Mouse (Mus musculus) stomach, embryonic 15.5 days (tissue): ENCODE measurements around the gene Psg26. TPM values are rescaled to one million over a fixed set of nuclear protein-coding genes. Genes with fewer than 3 reads are reported as not detected.
A peak's percentile ranks its signal among the peaks of the same experiment; 100 is the strongest.
"Not testable (repeated sequence)": the region's sequence is repeated elsewhere in the genome, so short reads cannot be mapped to it uniquely, and the experiment has no call there.

Experiments
- ATAC-seq: fragments of 200-750 bp; cut with Nextera tagmentation; 2 replicates; pipeline ENCODE4 v1.8.0; 2017; ENCODE audit warnings: low read depth, moderate number of reproducible peaks, moderate TSS enrichment; ENCODE audit not compliant: insufficient read depth, low FRiP score
- H3K27ac ChIP-seq: fragments of 300-500 bp; sonication (generic); 2 replicates; pipeline ENCODE4 v1.5.1; 2015; ENCODE audit warnings: mild to moderate bottlenecking, inconsistent platforms
- H3K27me3 ChIP-seq: fragments of 300-500 bp; sonication (generic); replicated peaks from 2 replicates; pipeline ENCODE4 v1.6.1; 2015; ENCODE audit warnings: inconsistent platforms
- H3K36me3 ChIP-seq: fragments of 300-500 bp; sonication (generic); 2 replicates; pipeline ENCODE4 v1.6.1; 2015; ENCODE audit warnings: inconsistent platforms
- H3K4me1 ChIP-seq: fragments of 300-500 bp; sonication (generic); 2 replicates; pipeline ENCODE4 v1.6.1; 2015; ENCODE audit warnings: inconsistent platforms
- H3K4me2 ChIP-seq: fragments of 300-500 bp; sonication (generic); 2 replicates; pipeline ENCODE4 v1.6.1; 2015; ENCODE audit warnings: mild to moderate bottlenecking, inconsistent platforms
- H3K4me3 ChIP-seq: fragments of 300-500 bp; sonication (generic); replicated peaks from 2 replicates; pipeline ENCODE4 v1.5.1; 2015; ENCODE audit warnings: inconsistent platforms
- H3K9ac ChIP-seq: fragments of 300-500 bp; sonication (generic); 2 replicates; pipeline ENCODE4 v1.6.1; 2015; ENCODE audit warnings: inconsistent platforms
- H3K9me3 ChIP-seq: fragments of 300-500 bp; sonication (generic); 2 replicates; pipeline ENCODE4 v1.6.1; 2016; ENCODE audit warnings: inconsistent platforms
- WGBS: fragments of 180-500 bp; shearing (Covaris S2); methylation state at CpG from one replicate; pipeline ENCODE4 v1.1.7; 2015; 5-methylcytosine and 5-hydroxymethylcytosine counted together
- polyA plus RNA-seq: library from polyadenylated mRNA; unstranded; fragments of >200 nt; fragmentation: Nextera tagmentation; extraction: Ambion mirVana; gene quantifications from 2 replicates; pipeline ENCODE4 v1.2.1, GENCODE M21; 2015

Gene Psg26
- not detected in 2 replicates for polyA plus RNA-seq

DNA sequence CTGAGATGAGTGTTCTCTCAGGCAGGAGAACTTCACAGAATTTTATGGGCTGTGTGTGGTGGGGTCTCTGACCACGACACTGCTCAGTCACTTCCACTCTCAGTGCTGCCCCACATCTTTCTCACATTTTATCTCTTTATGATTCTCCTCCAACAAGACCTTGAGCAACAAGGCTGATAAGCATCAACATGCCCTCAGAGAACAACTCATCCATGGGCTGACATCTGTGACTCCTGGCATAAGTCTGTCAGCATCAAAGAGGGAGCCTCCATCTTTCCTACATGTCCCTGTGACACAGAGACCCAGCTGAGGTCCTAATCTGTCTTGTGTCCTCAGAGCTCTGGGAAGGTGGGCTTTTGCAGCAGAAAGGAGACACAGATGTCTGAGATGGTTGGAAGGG lies at the start of gene Psg26:
Psg26 (minus strand) TSS at position 101 of the 400 bp plus-strand sequence.
- ATAC-seq = no peak

DNA sequence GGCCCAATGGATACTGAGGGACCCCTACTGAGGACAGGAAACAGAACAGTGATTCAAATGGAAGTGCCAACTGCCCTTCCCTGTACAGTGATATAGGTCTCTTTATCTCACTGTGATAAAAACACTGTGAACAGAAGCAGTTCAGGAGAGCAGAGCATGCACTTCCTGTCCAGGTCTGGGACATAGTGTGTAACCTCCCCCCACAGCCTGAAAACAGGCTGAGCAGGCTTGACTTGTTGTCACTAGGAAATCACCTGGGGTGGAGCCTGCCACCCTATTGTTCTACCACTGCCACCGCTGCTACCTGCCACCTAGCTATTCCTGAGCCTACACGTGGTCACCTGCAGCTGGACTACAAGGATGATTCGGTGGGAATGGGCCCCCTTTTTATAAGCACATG lies 49.4 kb upstream of the Psg26 start:
- ATAC-seq = peak; percentile 95
- Histone ChIP-seq H3K4me1 (no peaks in the 10 kb centered on the region), H3K9me3 (no peaks in the 10 kb centered on the region), H3K27ac (peak overlapping the region; percentile 62; the same call in 1 of the 2 replicates), H3K4me2 (no peak overlapping the region), H3K36me3 (no peaks in the 10 kb centered on the region), H3K4me3 (no peak overlapping the region), H3K27me3 (no peaks in the 10 kb centered on the region), H3K9ac (no peak overlapping the region)
- WGBS = 52% methylated on average over 3 of the region's 3 CpGs

More for the DNA sequence above, at the start of gene Psg26:
- H3K36me3 ChIP-seq = no peaks in the 10 kb centered on the region
- no peak within 1 kb of the TSS for H3K27ac ChIP-seq
- H3K9me3 ChIP-seq = no peaks in the 10 kb centered on the region
- H3K4me1 ChIP-seq = no peaks in the 10 kb centered on the region
- H3K9ac ChIP-seq = no peak within 1 kb of the TSS
- WGBS = 71% methylated on average over 1 of the region's 1 CpGs
- no peak within 1 kb of the TSS for H3K4me3 ChIP-seq
- H3K4me2 ChIP-seq = no peak within 1 kb of the TSS
- no peaks in the 10 kb centered on the region for H3K27me3 ChIP-seq

DNA sequence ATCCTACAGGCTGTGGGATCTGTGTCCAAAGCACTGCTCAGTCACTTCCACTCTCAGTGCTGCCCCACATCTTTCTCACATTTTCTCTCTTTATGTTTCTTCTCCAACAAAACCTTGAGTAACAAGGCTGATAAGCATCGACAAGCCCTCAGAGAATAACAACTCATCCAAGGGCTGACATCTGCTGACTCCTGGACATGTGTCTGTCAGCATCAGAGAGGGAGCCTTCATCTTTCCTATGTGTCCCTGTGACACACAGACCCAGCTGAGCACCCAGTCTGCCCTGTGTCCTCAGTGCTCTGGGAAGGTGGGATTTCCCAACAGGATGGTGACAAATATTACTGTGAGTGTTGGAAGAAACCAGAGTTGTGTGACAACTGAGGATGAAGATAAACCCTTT lies 48.2 kb upstream of the Psg26 start, which contains the start of gene Psg25:
Psg25 (minus strand) TSS at position 101 of the 400 bp plus-strand sequence.
- H3K4me1 ChIP-seq = no peaks in the 10 kb centered on the region
- H3K9me3 ChIP-seq = no peaks in the 10 kb centered on the region
- WGBS = 73% methylated on average over 1 of the region's 1 CpGs
- H3K36me3 ChIP-seq = no peaks in the 10 kb centered on the region
- no peak within 1 kb of the TSS for H3K4me3 ChIP-seq
- no peak for ATAC-seq
- H3K27ac ChIP-seq = peak within 1 kb of the TSS; percentile 62; the same call in 1 of the 2 replicates
- no peaks in the 10 kb centered on the region for H3K27me3 ChIP-seq
- no peak within 1 kb of the TSS for H3K4me2 ChIP-seq
- H3K9ac ChIP-seq = no peak within 1 kb of the TSS

DNA sequence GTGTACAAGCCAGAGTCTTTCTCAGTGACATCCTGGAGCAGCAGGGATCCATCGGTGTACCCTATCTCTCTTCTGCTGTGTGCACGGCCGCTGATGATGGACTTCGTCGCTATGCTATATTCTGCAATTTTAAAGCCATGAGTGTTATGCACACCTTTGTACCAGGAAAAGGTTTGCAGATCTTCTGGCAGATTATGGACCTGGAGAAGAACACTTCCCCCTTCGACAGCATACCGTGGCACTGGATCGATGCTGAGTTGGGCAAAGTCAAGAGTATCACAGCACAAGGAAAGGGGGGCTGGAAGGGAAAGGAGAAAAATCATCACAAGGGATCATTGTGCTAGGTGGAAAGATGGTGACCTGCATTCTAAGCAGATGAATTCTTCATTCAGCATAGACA lies 40.7 kb upstream of the Psg26 start:
- Histone ChIP-seq H3K9ac (no peak overlapping the region), H3K27me3 (no peaks in the 10 kb centered on the region), H3K4me2 (no peak overlapping the region), H3K4me3 (no peak overlapping the region), H3K36me3 (no peaks in the 10 kb centered on the region), H3K4me1 (no peaks in the 10 kb centered on the region), H3K27ac (no peak overlapping the region), H3K9me3 (no peaks in the 10 kb centered on the region)
- ATAC-seq = no peak
- 96% methylated on average over 8 of the region's 8 CpGs for WGBS

DNA sequence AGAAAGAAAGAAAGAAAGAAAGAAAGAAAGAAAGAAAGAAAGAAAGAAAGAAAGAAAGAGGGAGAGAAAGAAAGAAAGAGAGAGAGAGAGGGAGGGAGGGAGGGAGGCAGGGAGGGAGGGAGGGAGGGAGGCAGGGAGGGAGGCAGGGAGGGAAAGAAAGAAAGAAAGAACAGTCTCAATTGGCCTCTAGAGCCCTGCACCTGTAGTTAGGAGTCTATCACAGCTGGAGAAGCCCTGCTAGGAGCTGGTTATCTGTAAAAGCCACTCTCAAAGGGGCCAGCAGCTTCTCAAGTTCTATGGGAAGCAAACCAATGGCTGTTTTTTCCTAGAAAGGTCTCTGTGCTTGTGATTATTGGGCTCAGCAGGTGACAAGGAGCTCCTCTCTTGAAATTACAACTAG lies 28.9 kb upstream of the Psg26 start:
- not testable (repeated sequence) for H3K4me3 ChIP-seq, H3K9me3 ChIP-seq, H3K9ac ChIP-seq, H3K4me1 ChIP-seq, H3K27me3 ChIP-seq, H3K36me3 ChIP-seq, H3K27ac ChIP-seq, H3K4me2 ChIP-seq, ATAC-seq

DNA sequence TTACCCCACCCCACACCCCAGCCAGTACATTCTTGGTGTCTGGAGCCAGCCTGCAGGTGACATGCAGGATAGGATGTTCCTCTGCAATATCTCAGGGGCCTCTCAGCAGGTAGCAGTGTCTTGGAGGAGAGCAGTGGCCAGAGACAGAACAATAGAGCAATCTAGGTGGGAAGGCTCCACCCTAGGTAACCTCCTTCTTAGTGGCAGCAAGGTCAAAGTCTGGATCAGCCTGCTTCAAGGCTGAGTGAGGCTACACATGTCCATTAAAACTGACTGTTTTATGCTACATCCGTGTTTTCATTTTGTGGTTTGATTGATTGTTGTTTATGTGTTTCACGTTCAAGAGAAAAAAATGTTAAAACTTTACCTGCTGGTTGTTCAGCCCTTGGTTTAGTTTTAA lies 28.4 kb upstream of the Psg26 start:
- not testable (repeated sequence) for ATAC-seq, H3K9me3 ChIP-seq, H3K4me1 ChIP-seq, H3K27ac ChIP-seq, H3K4me2 ChIP-seq, H3K27me3 ChIP-seq, H3K4me3 ChIP-seq, H3K9ac ChIP-seq, H3K36me3 ChIP-seq
- WGBS = 19% methylated on average over 2 of the region's 2 CpGs

DNA sequence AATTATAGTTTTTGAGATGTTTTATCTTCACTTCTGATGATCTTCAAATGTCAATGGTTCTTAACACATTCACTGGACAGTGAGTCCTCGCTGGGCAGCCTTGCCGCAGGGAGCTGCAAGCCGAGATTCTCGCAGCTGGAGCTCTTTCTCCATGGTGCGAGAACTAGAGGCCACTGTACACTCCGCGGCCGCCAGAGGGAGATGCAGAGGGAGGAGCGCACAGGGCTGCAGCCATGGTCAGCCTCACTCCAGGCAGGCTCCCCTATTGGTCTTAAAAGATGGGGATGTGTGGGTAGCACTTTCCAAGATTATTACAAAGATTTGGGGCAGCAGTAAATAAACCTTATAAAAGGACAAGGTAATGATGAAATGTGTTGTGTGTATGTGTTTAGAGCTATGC lies 27.5 kb upstream of the Psg26 start:
- 13% methylated on average over 9 of the region's 9 CpGs for WGBS
- Histone ChIP-seq H3K27ac (no peak overlapping the region), H3K9me3 (no peaks in the 10 kb centered on the region), H3K27me3 (no peaks in the 10 kb centered on the region), H3K4me2 (no peak overlapping the region), H3K9ac (no peak overlapping the region), H3K36me3 (no peaks in the 10 kb centered on the region), H3K4me3 (no peak overlapping the region), H3K4me1 (no peaks in the 10 kb centered on the region)
- no peak; the same call in 1 of the 2 replicates for ATAC-seq

DNA sequence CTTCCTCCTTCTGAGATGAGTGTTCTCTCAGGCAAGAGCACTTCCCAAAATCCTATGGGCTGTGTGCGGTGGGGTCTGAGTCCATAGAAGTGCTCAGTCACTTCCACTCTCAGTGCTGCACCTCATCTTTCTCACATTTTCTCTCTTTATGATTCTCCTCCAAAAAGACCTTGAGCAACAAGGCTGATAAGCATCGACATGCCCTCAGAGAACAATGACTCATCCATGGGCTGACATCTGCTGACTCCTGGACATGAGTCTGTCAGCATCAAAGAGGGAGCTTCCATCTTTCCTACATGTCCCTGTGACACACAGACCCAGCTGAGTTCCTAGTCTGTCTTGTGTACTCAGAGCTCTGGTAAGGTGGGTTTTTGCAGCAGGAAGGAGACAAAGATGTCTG lies 52.0 kb downstream of the Psg26 start, which contains the start of gene Psg28:
Psg28 (minus strand) TSS at position 101 of the 400 bp plus-strand sequence.
- not testable (repeated sequence) for H3K36me3 ChIP-seq, H3K27me3 ChIP-seq, ATAC-seq, H3K27ac ChIP-seq, H3K4me1 ChIP-seq, H3K4me3 ChIP-seq, H3K9ac ChIP-seq, H3K9me3 ChIP-seq, H3K4me2 ChIP-seq
- WGBS = 79% methylated on average over 2 of the region's 2 CpGs

Other genes with a start within 250 kb of the Psg26 start
- not detected in 2 replicates for gene Mill1, start 238.8 kb downstream of the Psg26 start, polyA plus RNA-seq
- not detected in 2 replicates for gene Psg18, start 129.2 kb downstream of the Psg26 start, polyA plus RNA-seq
- not detected in 2 replicates for gene Psg28, start 52.1 kb downstream of the Psg26 start, polyA plus RNA-seq
- 0.04 TPM in 1 of 2 replicates, not detected in the other for gene Psg25, start 48.1 kb upstream of the Psg26 start, polyA plus RNA-seq
- gene Psg27, start 83.1 kb upstream of the Psg26 start, polyA plus RNA-seq = not detected in 2 replicates
- not detected in 2 replicates for gene Psg23, start 132.3 kb upstream of the Psg26 start, polyA plus RNA-seq
- gene Psg21, start 172.5 kb upstream of the Psg26 start, polyA plus RNA-seq = not detected in 2 replicates
- gene Psg20, start 202.0 kb upstream of the Psg26 start, polyA plus RNA-seq = not detected in 2 replicates
- not detected in 2 replicates for gene Psg22, start 233.9 kb upstream of the Psg26 start, polyA plus RNA-seq